Mouse (Mus musculus) stomach, postnatal 0 days (tissue): ENCODE measurements around the gene Cav2. TPM values are rescaled to one million over a fixed set of nuclear protein-coding genes. Genes with fewer than 3 reads are reported as not detected.

ENCODE experiments used
- ATAC-seq: fragments of 200-750 bp; cut with Nextera tagmentation; 2 replicates; pipeline ENCODE4 v1.8.0; 2017; ENCODE audit not compliant: low FRiP score, low TSS enrichment
- DNase-seq: peaks from one replicate; pipeline ENCODE4 v3.0.0-alpha.2; 2016; ENCODE audit warnings: low spot score
- H3K27ac ChIP-seq: fragments of 300-500 bp; sonication (generic); replicated peaks from 2 replicates; pipeline ENCODE4 v1.5.1; 2014; ENCODE audit warnings: mild to moderate bottlenecking, control low read depth
- H3K27me3 ChIP-seq: fragments of 300-500 bp; sonication (generic); 2 replicates; pipeline ENCODE4 v1.6.1; 2014; ENCODE audit warnings: low read length; ENCODE audit not compliant: control insufficient read depth, insufficient read depth
- H3K36me3 ChIP-seq: fragments of 300-500 bp; sonication (generic); 2 replicates; pipeline ENCODE4 v1.6.1; 2014; ENCODE audit warnings: low read length, mixed read lengths; ENCODE audit not compliant: control insufficient read depth, insufficient read depth
- H3K4me1 ChIP-seq: fragments of 300-500 bp; sonication (generic); replicated peaks from 2 replicates; pipeline ENCODE4 v1.6.1; 2014; ENCODE audit warnings: antibody characterized with exemption; ENCODE audit not compliant: control insufficient read depth, insufficient read depth
- H3K4me2 ChIP-seq: fragments of 300-500 bp; sonication (generic); replicated peaks from 2 replicates; pipeline ENCODE4 v1.6.1; 2014; ENCODE audit warnings: low read depth, mild to moderate bottlenecking, control low read depth, moderate library complexity
- H3K4me3 ChIP-seq: fragments of 300-500 bp; sonication (generic); 2 replicates; pipeline ENCODE4 v1.5.1; 2014; ENCODE audit warnings: low read depth, low read length, control low read depth
- H3K9ac ChIP-seq: fragments of 300-500 bp; sonication (generic); 2 replicates; pipeline ENCODE4 v1.6.1; 2014; ENCODE audit warnings: mild to moderate bottlenecking, low read length, control low read depth, mixed read lengths
- H3K9me3 ChIP-seq: fragments of 300-500 bp; sonication (generic); 2 replicates; pipeline ENCODE4 v1.6.1; 2016; ENCODE audit warnings: low read length; ENCODE audit not compliant: control insufficient read depth
- CTCF ChIP-seq: IDR thresholded peaks from 2 replicates; pipeline ENCODE4 v1.5.1; 2016; ENCODE audit warnings: antibody characterized with exemption, low read depth, mild to moderate bottlenecking, moderate library complexity
- EP300 ChIP-seq: optimal IDR thresholded peaks from 2 replicates; pipeline ENCODE3; 2016; ENCODE audit warnings: antibody characterized with exemption
- WGBS: fragments of 180-500 bp; shearing (Covaris S2); extraction: QIAGEN DNeasy Blood & Tissue Kit; methylation state at CpG from one replicate; pipeline ENCODE4 v1.1.7; 2014; 5-methylcytosine and 5-hydroxymethylcytosine counted together
- polyA plus RNA-seq: library from polyadenylated mRNA; unstranded; fragments of >200 nt; fragmentation: Nextera tagmentation; extraction: Ambion mirVana; gene quantifications from 2 replicates; pipeline ENCODE4 v1.2.1, GENCODE M21; 2015

Gene Cav2
- polyA plus RNA-seq, 1 experiment from 2014 or later: 63.5 TPM

- 84% methylated on average over 2 of the region's 2 CpGs for WGBS
- TF ChIP-seq CTCF (no peak), EP300 (no peak)
- H3K9me3 ChIP-seq: no peaks in the 10 kb centered on the region
- H3K4me1 ChIP-seq: peaks cover 16% of the 10 kb centered on the region
- H3K4me3 ChIP-seq: no peak overlapping the region
- no peak overlapping the region for H3K4me2 ChIP-seq
- H3K36me3 ChIP-seq: no peaks in the 10 kb centered on the region
- H3K27me3 ChIP-seq: no peaks in the 10 kb centered on the region
- no peak overlapping the region for H3K27ac ChIP-seq
- DNase-seq (no peak), ATAC-seq (no peak)
- no peak overlapping the region for H3K9ac ChIP-seq
Measured at GRCm38 (mm10) chr6:17314241-17314640, 33.3 kb downstream of the Cav2 start.

GRCm38 (mm10) chr6:17314659-17315616 lies 34.0 kb downstream of the Cav2 start:
- Histone ChIP-seq H3K4me1 (peaks cover 16% of the 10 kb centered on the region), H3K9ac (no peak overlapping the region), H3K9me3 (no peaks in the 10 kb centered on the region), H3K4me2 (no peak overlapping the region), H3K27ac (no peak overlapping the region), H3K36me3 (no peaks in the 10 kb centered on the region), H3K4me3 (no peak overlapping the region), H3K27me3 (no peaks in the 10 kb centered on the region)
- no peak for ATAC-seq
- no peak for TF ChIP-seq EP300
- peak; percentile 8; the same call in 1 of the 2 replicates for TF ChIP-seq CTCF
- WGBS: 67% methylated on average over 5 of the region's 5 CpGs
- DNase-seq: no peak

GRCm38 (mm10) chr6:17316294-17317166 lies 35.5 kb downstream of the Cav2 start:
- Histone ChIP-seq H3K4me2 (peak overlapping the region; percentile 14), H3K9me3 (no peaks in the 10 kb centered on the region), H3K27me3 (no peaks in the 10 kb centered on the region), H3K4me3 (no peak overlapping the region), H3K9ac (0 out of 2 replicates have a peak overlapping the region, but pooled peaks have one; percentile 2), H3K36me3 (no peaks in the 10 kb centered on the region), H3K27ac (peak overlapping the region; percentile 85), H3K4me1 (peaks cover 16% of the 10 kb centered on the region)
- TF ChIP-seq CTCF (no peak), EP300 (peak; percentile 36)
- WGBS: 33% methylated on average over 15 of the region's 15 CpGs
- peak; percentile 87 for ATAC-seq
- DNase-seq: peak; percentile 39

- H3K9ac ChIP-seq: no peak overlapping the region
- TF ChIP-seq EP300 (peak; percentile 8), CTCF (no peak)
- peak overlapping the region; percentile 5; the same call in 1 of the 2 replicates for H3K4me2 ChIP-seq
- no peaks in the 10 kb centered on the region for H3K27me3 ChIP-seq
- H3K36me3 ChIP-seq: no peaks in the 10 kb centered on the region
- DNase-seq (no peak), ATAC-seq (peak; percentile 68)
- H3K27ac ChIP-seq: peak overlapping the region; percentile 85
- no peaks in the 10 kb centered on the region for H3K9me3 ChIP-seq
- WGBS: 5% methylated on average over 1 of the region's 1 CpGs
- peaks cover 16% of the 10 kb centered on the region for H3K4me1 ChIP-seq
- H3K4me3 ChIP-seq: no peak overlapping the region
Measured at GRCm38 (mm10) chr6:17317167-17317524, 36.2 kb downstream of the Cav2 start.

GRCm38 (mm10) chr6:17317944-17318343 lies 37.0 kb downstream of the Cav2 start:
- Histone ChIP-seq H3K9ac (no peak overlapping the region), H3K27ac (peak overlapping the region; percentile 85; the same call in 1 of the 2 replicates), H3K4me3 (no peak overlapping the region), H3K4me2 (no peak overlapping the region), H3K9me3 (no peaks in the 10 kb centered on the region), H3K27me3 (no peaks in the 10 kb centered on the region), H3K36me3 (no peaks in the 10 kb centered on the region), H3K4me1 (peaks cover 16% of the 10 kb centered on the region)
- DNase-seq (no peak), ATAC-seq (no peak)
- TF ChIP-seq EP300: no peak
- no peak for TF ChIP-seq CTCF
- WGBS: 30% methylated on average over 1 of the region's 1 CpGs
